Mouse (Mus musculus): ENCODE data around the gene Gm20379. TPM values are rescaled to one million over a fixed set of nuclear protein-coding genes. Genes with fewer than 3 reads are reported as not detected.

Gm20379 gene
- total RNA-seq (2012; rRNA removed): not detected in 2 replicates
- 1 to 10 TPM in 1 of 2 experiments, not detected in 1; 9.4 TPM for polyA plus RNA-seq (2012; ENCODE audit: insufficient read depth in 1 of 2, insufficient read length in 2 of 2, low read depth in 1 of 2, low replicate concordance in 2 of 2, missing spikeins in 1 of 2)

DNA sequence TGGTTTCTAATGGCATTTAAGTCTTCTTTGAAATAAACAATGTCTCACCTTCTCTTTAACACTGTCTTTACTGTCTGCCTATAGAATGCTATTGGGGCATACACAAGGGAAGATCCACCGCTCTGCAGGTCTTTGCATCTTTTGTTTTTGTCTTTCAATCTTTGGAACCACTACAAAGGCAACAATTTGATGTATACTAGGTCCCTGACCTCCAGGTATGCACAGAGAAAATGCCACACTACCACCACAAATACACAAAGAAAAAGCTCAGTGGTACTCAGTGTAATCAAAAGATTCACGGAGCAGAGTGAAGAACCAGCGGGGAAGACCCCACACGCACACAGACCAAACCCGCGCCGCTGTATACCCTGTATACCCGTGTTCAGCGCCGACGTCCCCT is at the start of gene Gm20379:
Gene Gm20379 (plus strand): TSS at position 301 of the 400 bp plus-strand sequence.
- H3K79me2 ChIP-seq (ENCODE audit: control insufficient read depth, insufficient read depth, low read length, poor library complexity): no peaks in the 10 kb centered on the region
- no peaks in the 10 kb centered on the region for H3K27me3 ChIP-seq (ENCODE audit: control insufficient read depth in 1 of 2, insufficient read depth in 2 of 2, low read length in 2 of 2)
- H3K9ac ChIP-seq (ENCODE audit: control insufficient read depth, low read depth, low read length, poor library complexity, severe bottlenecking): no peak within 1 kb of the TSS
- TF ChIP-seq ELF1 (IDR thresholded peaks at IDR 0.05; ENCODE audit: low read depth, low read length): no peak
- TF ChIP-seq CHD2 (IDR thresholded peaks at IDR 0.05; ENCODE audit: low read length): no peak
- TF ChIP-seq MYB (IDR thresholded peaks at IDR 0.05; ENCODE audit: low read depth, low read length): no peak
- no peak for TF ChIP-seq BHLHE40 (IDR thresholded peaks at IDR 0.05; ENCODE audit: borderline replicate concordance, low read depth, low read length)
- TF ChIP-seq KAT2A (conservative IDR thresholded peaks at IDR 0.05; ENCODE audit: low read depth, low read length): no peak
- no peak for TF ChIP-seq E2F4 (IDR thresholded peaks at IDR 0.05; ENCODE audit: borderline replicate concordance, low read depth, low read length)
- TF ChIP-seq POLR2A (IDR thresholded peaks at IDR 0.05; ENCODE audit: control insufficient read depth in 1 of 2, insufficient read depth in 1 of 2, low read depth in 1 of 2, low read length in 2 of 2, poor library complexity in 1 of 2): no peak
- TF ChIP-seq TBP (IDR thresholded peaks at IDR 0.05; ENCODE audit: low read depth, low read length): no peak
- TF ChIP-seq ETS1 (IDR thresholded peaks at IDR 0.05; ENCODE audit: low read depth, low read length): no peak
- no peak for TF ChIP-seq NRF1 (IDR thresholded peaks at IDR 0.05; ENCODE audit: insufficient read depth, low read depth, low read length, poor library complexity, severe bottlenecking)
- TF ChIP-seq GATA1 (IDR thresholded peaks at IDR 0.05; ENCODE audit: low read depth, low read length): no peak
- TF ChIP-seq JUND (IDR thresholded peaks at IDR 0.05; ENCODE audit: low read depth, low read length): no peak
- no peak for TF ChIP-seq POLR2AphosphoS2 (IDR thresholded peaks at IDR 0.05; ENCODE audit: low read length)
- no peak for TF ChIP-seq RCOR1 (IDR thresholded peaks at IDR 0.05; ENCODE audit: low read depth, low read length)
- no peak for TF ChIP-seq CHD1 (IDR thresholded peaks at IDR 0.05; ENCODE audit: low read depth, low read length)
- TF ChIP-seq MEF2A (IDR thresholded peaks at IDR 0.05; ENCODE audit: extremely low read depth, insufficient replicate concordance, low read depth, low read length, poor library complexity, severe bottlenecking): no peak
- no peak for DNase-seq (ENCODE audit: low read depth, low spot score)
- no peaks in the 10 kb centered on the region for H3K9me3 ChIP-seq (replicated peaks; ENCODE audit: insufficient read depth, low read length)
- H3K4me3 ChIP-seq (ENCODE audit: control insufficient read depth in 1 of 2, insufficient read depth in 1 of 2, low read depth in 2 of 2, low read length in 2 of 2): no peak within 1 kb of the TSS
- H3K27ac ChIP-seq (ENCODE audit: control insufficient read depth, low read depth, low read length): no peak within 1 kb of the TSS
- H3K4me1 ChIP-seq (ENCODE audit: control insufficient read depth in 1 of 2, insufficient read depth in 2 of 2, low read length in 2 of 2): no peaks in the 10 kb centered on the region
- peaks cover 0 to 2% of the 10 kb centered on the region in 2 experiments; a peak in 1 of 4 replicates for H3K36me3 ChIP-seq (ENCODE audit: control insufficient read depth in 1 of 2, insufficient read depth in 2 of 2, low read length in 2 of 2)

DNA sequence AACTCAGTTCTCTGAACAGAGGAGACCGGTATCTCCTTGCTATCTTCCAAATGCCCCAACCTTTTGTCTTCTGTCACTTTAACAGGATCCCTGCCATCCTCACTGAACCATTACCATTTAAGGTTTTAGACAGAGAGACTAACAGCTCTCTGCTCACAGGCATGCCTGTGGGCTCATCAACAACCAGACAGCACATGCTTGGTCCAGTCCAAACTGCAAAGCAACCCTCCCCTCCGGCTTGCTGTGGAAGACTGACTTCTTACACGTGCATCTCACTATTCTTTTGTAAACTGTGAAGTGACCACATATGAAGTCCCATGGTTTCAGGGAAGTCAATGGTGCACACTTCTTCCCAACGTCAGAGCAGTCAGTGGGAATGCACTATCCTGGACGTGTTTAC is 44.5 kb upstream of the Gm20379 start:
- Histone ChIP-seq H3K4me3 (ENCODE audit: control insufficient read depth in 1 of 2, insufficient read depth in 1 of 2, low read depth in 2 of 2, low read length in 2 of 2) (no peak overlapping the region), H3K9ac (ENCODE audit: control insufficient read depth, low read depth, low read length, poor library complexity, severe bottlenecking) (no peak overlapping the region), H3K4me1 (ENCODE audit: control insufficient read depth in 1 of 2, insufficient read depth in 2 of 2, low read length in 2 of 2) (no peaks in the 10 kb centered on the region), H3K36me3 (ENCODE audit: control insufficient read depth in 1 of 2, insufficient read depth in 2 of 2, low read length in 2 of 2) (no peaks in the 10 kb centered on the region; a peak in 1 of 4 replicates), H3K9me3 (replicated peaks; ENCODE audit: insufficient read depth, low read length) (no peaks in the 10 kb centered on the region), H3K79me2 (ENCODE audit: control insufficient read depth, insufficient read depth, low read length, poor library complexity) (no peaks in the 10 kb centered on the region), H3K27ac (ENCODE audit: control insufficient read depth, low read depth, low read length) (no peak overlapping the region), H3K27me3 (ENCODE audit: control insufficient read depth in 1 of 2, insufficient read depth in 2 of 2, low read length in 2 of 2) (no peaks in the 10 kb centered on the region)
- TF ChIP-seq EP300 (IDR thresholded peaks at IDR 0.05; ENCODE audit: low read depth in 1 of 2, low read length in 2 of 2): no peak
- TF ChIP-seq ETS1 (IDR thresholded peaks at IDR 0.05; ENCODE audit: low read depth, low read length): no peak
- TF ChIP-seq ZKSCAN1 (IDR thresholded peaks at IDR 0.05; ENCODE audit: low read depth, low read length): no peak
- TF ChIP-seq ZC3H11A (IDR thresholded peaks at IDR 0.05; ENCODE audit: low read depth, low read length): no peak
- no peak for DNase-seq (ENCODE audit: low read depth, low spot score)

Measured in MEL (cell line).